Mouse (Mus musculus) limb, embryonic 15.5 days (tissue): ENCODE measurements around the gene Tspan31. TPM values are rescaled to one million over a fixed set of nuclear protein-coding genes. Genes with fewer than 3 reads are reported as not detected.
"Not testable (repeated sequence)": the region's sequence is repeated elsewhere in the genome, so short reads cannot be mapped to it uniquely, and the experiment has no call there.

Experiments
- ATAC-seq: fragments of 200-750 bp; cut with Nextera tagmentation; 2 replicates; pipeline ENCODE4 v1.8.0; 2017; ENCODE audit warnings: low read depth, moderate TSS enrichment; ENCODE audit not compliant: insufficient number of reproducible peaks, low FRiP score, low TSS enrichment
- H3K27ac ChIP-seq: fragments of 300-500 bp; sonication (generic); 2 replicates; pipeline ENCODE4 v1.5.1; 2015; ENCODE audit warnings: moderate library complexity, mild to moderate bottlenecking, inconsistent platforms
- H3K27me3 ChIP-seq: fragments of 300-500 bp; sonication (generic); 2 replicates; pipeline ENCODE4 v1.6.1; 2015; ENCODE audit warnings: inconsistent platforms
- H3K36me3 ChIP-seq: fragments of 300-500 bp; sonication (generic); 2 replicates; pipeline ENCODE4 v1.6.1; 2015; ENCODE audit warnings: inconsistent platforms
- H3K4me1 ChIP-seq: fragments of 300-500 bp; sonication (generic); 2 replicates; pipeline ENCODE4 v1.6.1; 2015; ENCODE audit warnings: inconsistent platforms
- H3K4me2 ChIP-seq: fragments of 300-500 bp; sonication (generic); 2 replicates; pipeline ENCODE4 v1.6.1; 2015; ENCODE audit warnings: mild to moderate bottlenecking, inconsistent platforms
- H3K4me3 ChIP-seq: fragments of 300-500 bp; sonication (generic); 2 replicates; pipeline ENCODE4 v1.5.1; 2015; ENCODE audit warnings: mild to moderate bottlenecking, inconsistent platforms
- H3K9ac ChIP-seq: fragments of 300-500 bp; sonication (generic); 2 replicates; pipeline ENCODE4 v1.6.1; 2015; ENCODE audit warnings: inconsistent platforms
- H3K9me3 ChIP-seq: fragments of 300-500 bp; sonication (generic); 2 replicates; pipeline ENCODE4 v1.6.1; 2016; ENCODE audit warnings: inconsistent platforms
- WGBS: fragments of 180-500 bp; shearing (Covaris S2); methylation state at CpG from one replicate; pipeline ENCODE4 v1.1.7; 2015; 5-methylcytosine and 5-hydroxymethylcytosine counted together
- polyA plus RNA-seq: library from polyadenylated mRNA; unstranded; fragments of >200 nt; fragmentation: Nextera tagmentation; extraction: Ambion mirVana; gene quantifications from 2 replicates; pipeline ENCODE4 v1.2.1, GENCODE M21; 2015

Gene Tspan31
- polyA plus RNA-seq, 1 experiment from 2014 or later = 161 TPM

DNA sequence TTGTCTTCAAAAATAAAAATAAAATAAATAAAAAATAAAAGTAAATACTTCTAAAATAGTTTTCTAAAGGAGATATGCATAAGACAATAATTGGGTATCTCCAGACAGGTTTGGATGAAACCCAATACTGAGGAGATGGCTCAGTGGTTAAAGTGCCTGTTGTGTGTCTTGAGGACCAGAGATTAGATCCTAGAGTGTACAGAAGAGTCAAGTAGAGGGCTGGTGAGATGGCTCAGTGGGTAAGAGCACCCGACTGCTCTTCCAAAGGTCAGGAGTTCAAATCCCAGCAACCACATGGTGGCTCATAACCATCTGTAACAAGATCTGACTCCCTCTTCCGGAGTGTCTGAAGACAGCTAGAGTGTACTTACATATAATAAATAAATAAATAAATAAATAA lies 2.9 kb upstream of the Tspan31 start:
- not testable (repeated sequence) for H3K4me2 ChIP-seq, H3K27ac ChIP-seq, ATAC-seq, H3K9ac ChIP-seq, H3K4me3 ChIP-seq, H3K9me3 ChIP-seq, H3K36me3 ChIP-seq
- Histone ChIP-seq H3K4me1 (peaks cover 26% of the 10 kb centered on the region), H3K27me3 (peaks cover 33% of the 10 kb centered on the region)
- 79% methylated on average over 2 of the region's 2 CpGs for WGBS

DNA sequence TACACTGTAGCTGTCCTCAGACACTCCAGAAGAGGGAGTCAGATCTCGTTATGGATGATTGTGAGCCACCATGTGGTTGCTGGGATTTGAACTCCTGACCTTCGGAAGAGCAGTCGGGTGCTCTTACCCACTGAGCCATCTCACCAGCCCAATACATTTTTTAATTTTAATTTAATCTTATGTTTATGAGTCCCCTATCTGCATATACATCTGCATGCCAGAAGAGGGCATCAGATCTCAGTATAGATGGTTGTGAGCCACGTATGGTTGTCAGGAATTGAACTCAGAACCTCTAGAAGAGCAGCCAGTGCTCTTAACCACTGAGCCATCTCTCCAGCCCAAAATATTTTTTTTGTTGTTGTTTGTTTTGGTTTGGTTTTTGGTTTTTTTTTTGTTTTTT lies 2.2 kb upstream of the Tspan31 start:
- not testable (repeated sequence) for H3K4me3 ChIP-seq, ATAC-seq, H3K27ac ChIP-seq, H3K9ac ChIP-seq, H3K9me3 ChIP-seq, H3K4me2 ChIP-seq
- Histone ChIP-seq H3K36me3 (peaks cover 13% of the 10 kb centered on the region), H3K27me3 (peaks cover 26% of the 10 kb centered on the region), H3K4me1 (peaks cover 26% of the 10 kb centered on the region)
- 90% methylated on average over 4 of the region's 4 CpGs for WGBS

DNA sequence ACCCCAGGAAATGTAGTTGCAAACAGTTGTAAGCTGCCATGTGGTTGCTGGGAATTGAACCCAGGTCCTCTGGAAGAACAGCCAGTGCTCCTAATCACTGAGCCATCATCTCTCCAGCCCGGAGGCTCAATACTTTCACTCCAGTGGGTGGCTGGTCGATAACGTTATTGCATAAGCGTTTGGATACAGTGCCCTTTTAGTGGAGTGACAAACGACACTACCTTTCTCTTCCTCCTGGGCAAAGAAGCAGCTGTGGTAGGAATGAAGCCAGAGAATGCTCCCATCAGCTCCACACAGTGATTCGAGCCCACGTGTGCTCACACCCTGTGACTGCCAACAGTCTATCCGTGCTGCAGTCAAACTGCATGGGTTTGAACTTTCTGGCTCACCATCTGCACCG lies 1.1 kb upstream of the Tspan31 start:
- no peak for ATAC-seq
- peak overlapping the region; percentile 54 for H3K9ac ChIP-seq
- H3K27me3 ChIP-seq = peaks cover 16% of the 10 kb centered on the region
- H3K36me3 ChIP-seq = peaks cover 24% of the 10 kb centered on the region
- no peaks in the 10 kb centered on the region for H3K9me3 ChIP-seq
- H3K4me2 ChIP-seq = peak overlapping the region; percentile 74
- H3K4me1 ChIP-seq = peaks cover 26% of the 10 kb centered on the region
- peak overlapping the region; percentile 68 for H3K4me3 ChIP-seq
- 73% methylated on average over 9 of the region's 9 CpGs for WGBS
- H3K27ac ChIP-seq = no peak overlapping the region

DNA sequence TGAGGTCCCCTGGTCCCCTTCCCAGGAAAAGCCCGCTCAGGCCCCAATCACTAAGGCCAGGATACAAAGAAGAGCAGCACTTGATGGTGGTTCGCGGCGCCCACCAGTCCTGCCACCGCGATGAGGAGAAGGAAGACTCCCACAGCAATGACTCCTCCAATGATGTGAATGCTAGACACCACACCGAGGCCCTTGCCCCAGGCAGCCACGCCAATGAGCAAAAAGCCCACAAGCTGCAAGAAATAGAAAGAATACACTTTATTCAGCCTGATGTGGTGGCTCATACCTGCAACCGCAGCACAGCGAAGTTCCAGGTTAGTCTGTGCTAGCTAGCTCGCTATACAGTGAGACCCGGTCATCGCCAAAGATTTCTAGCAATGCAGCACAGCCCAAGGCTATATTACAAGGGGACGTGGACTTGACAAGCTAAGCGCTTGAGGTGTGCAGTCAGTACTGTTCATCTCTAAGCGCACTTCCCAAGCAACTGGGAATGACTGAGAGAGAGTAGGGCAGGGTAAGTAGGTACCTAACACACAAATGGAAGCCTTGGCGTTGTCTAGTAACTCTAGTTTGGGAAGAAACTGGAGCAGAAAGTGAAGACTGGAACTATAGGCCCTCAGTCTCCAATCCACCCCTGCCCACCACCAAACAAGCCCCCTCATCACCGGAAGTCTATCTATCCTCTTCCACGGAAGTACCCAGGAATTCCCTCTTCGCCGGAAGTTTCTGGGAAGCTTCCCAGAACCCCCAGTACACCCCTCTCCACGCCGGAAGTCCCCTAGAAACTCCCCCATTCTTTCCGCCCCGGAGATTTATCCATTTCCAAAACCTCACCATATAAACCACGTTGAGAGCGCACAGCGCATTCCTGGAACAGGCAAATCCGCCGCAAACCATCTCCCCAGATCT lies 529 bp downstream of the Tspan31 start:
- peak; percentile 66; the same call in 1 of the 2 replicates for ATAC-seq
- H3K27ac ChIP-seq = peak overlapping the region; percentile 95
- H3K4me2 ChIP-seq = peak overlapping the region; percentile 74
- H3K9me3 ChIP-seq = no peaks in the 10 kb centered on the region
- peaks cover 37% of the 10 kb centered on the region for H3K4me1 ChIP-seq
- H3K9ac ChIP-seq = peak overlapping the region; percentile 51
- WGBS = 7% methylated on average over 30 of the region's 30 CpGs
- peak overlapping the region; percentile 68 for H3K4me3 ChIP-seq
- H3K36me3 ChIP-seq = peaks cover 40% of the 10 kb centered on the region
- no peaks in the 10 kb centered on the region for H3K27me3 ChIP-seq

DNA sequence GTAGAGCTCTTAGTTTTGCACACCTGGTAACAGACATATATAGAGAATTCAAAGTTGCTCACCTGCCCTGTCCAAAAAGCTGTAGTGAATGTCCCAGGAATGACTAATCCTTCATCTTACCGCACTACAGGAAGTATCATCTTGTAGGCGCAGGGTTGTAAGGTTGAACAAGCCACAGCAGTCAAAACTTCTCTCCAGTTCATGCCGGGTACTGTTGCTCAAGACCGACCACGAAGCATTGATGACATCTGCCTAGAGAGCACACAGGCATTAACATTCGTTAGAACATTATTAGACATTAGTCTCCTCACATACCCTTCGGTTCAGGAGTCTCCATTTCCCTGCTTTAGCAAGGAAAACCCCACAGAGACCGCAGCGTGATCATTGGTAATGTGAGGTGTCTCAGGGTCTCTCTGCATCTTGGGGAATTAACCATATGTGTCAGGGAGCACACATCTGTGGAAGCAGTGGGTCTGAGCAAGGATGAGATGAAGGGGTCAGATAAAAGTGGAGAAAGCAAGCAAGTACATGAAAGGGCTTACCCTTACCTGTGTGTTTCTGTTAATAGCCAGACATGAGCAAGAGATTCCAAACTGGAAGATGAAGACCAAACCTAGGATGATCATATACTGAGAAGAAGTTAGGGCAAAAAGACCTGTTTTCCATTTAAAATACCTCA lies 1.6 kb downstream of the Tspan31 start:
- Histone ChIP-seq H3K27ac (peak overlapping the region; percentile 95), H3K9me3 (no peaks in the 10 kb centered on the region), H3K27me3 (no peaks in the 10 kb centered on the region), H3K9ac (peak overlapping the region; percentile 10; the same call in 1 of the 2 replicates), H3K36me3 (peaks cover 40% of the 10 kb centered on the region), H3K4me2 (peak overlapping the region; percentile 74), H3K4me3 (peak overlapping the region; percentile 68), H3K4me1 (peaks cover 39% of the 10 kb centered on the region)
- 71% methylated on average over 9 of the region's 9 CpGs for WGBS
- no peak for ATAC-seq

DNA sequence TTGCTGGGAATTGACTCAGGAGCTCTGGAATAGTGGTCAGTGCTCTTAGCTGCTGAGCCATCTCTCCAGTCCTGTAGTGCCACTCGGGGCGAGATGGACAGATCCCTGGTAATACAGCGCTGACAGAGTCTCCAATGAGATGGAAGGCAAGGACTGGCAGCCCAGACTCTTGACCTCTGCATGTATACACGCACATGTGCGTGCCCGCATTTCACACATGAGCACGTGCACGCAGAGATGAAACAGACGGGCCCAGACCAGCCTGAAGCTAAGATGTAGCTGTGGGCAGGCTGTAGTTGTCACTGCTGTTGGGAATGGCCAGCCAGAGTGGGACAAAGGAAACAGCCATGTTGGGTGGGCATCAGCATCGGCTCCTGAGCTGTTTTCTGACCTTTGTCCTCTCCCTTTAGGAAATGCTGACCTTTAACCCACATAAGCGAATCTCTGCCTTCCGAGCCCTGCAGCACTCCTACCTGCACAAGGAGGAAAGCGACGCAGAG lies 3.5 kb downstream of the Tspan31 start:
- H3K27me3 ChIP-seq = no peaks in the 10 kb centered on the region
- H3K36me3 ChIP-seq = peaks cover 40% of the 10 kb centered on the region
- H3K9ac ChIP-seq = no peak overlapping the region
- H3K9me3 ChIP-seq = no peaks in the 10 kb centered on the region
- no peak for ATAC-seq
- 93% methylated on average over 14 of the region's 14 CpGs for whole genome bisulfite sequencing
- H3K4me1 ChIP-seq = peaks cover 39% of the 10 kb centered on the region
- H3K4me2 ChIP-seq = no peak overlapping the region
- H3K4me3 ChIP-seq = no peak overlapping the region
- H3K27ac ChIP-seq = no peak overlapping the region

DNA sequence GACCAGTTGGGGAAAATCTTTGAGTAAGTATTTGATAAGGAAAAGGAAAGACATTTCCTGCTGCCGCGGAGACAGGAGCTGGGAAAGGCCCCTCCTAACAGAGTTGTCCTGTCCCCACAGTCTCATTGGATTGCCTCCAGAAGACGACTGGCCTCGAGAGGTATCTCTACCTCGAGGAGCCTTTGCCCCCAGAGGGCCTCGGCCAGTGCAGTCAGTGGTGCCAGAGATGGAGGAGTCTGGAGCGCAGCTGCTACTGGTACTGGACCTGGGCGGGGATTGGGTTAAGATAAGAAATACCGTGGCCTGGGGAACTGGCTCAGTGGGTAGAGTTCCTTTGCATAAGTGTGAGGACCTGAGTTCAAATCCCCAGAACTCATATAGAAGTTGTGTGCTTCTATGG lies 4.1 kb downstream of the Tspan31 start:
- peaks cover 4% of the 10 kb centered on the region; the same call in 1 of the 2 replicates for H3K27me3 ChIP-seq
- peaks cover 36% of the 10 kb centered on the region for H3K4me1 ChIP-seq
- no peak overlapping the region for H3K27ac ChIP-seq
- H3K9me3 ChIP-seq = no peaks in the 10 kb centered on the region
- 86% methylated on average over 9 of the region's 9 CpGs for WGBS
- no peak overlapping the region for H3K4me3 ChIP-seq
- H3K4me2 ChIP-seq = no peak overlapping the region
- H3K9ac ChIP-seq = no peak overlapping the region
- no peak for ATAC-seq
- H3K36me3 ChIP-seq = peaks cover 40% of the 10 kb centered on the region

DNA sequence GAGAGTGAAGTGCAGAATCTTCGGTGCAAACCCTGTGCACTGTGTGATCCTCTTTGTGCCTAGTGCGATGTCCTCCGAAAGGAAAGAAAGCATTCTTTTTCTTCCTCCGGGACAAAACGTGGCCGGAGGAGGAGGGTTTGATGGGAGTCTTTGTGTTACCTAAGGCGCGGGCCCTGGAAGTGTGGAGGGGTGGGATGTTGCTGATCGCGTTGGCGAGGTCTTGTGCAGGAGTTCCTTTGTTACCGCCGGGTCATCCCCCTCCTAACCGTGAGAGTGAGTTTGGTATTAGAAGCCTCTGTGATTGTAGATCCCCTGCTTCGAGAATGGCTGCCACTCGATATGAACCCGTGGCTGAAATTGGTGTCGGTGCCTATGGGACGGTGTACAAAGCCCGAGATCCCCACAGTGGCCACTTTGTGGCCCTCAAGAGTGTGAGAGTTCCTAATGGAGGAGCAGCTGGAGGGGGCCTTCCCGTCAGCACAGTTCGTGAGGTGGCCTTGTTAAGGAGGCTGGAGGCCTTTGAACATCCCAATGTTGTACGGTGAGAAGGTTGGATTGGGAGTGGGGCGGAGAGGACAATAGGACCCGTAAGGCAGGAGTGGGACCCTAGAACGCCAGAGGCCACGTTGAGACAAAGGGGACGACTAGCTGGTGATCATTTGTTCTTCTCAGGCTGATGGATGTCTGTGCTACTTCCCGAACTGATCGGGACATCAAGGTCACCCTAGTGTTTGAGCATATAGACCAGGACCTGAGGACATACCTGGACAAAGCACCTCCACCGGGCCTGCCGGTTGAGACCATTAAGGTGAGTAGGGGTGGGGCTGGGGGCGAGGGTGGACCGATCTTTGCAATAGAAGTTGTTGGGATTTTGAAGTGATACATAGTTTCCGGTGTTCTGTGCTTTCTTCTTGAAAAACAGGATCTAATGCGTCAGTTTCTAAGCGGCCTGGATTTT lies 5.9 kb downstream of the Tspan31 start:
- H3K36me3 ChIP-seq = peaks cover 40% of the 10 kb centered on the region
- peak overlapping the region; percentile 82 for H3K4me3 ChIP-seq
- H3K27ac ChIP-seq = peak overlapping the region; percentile 88
- ATAC-seq = no peak
- H3K9me3 ChIP-seq = no peaks in the 10 kb centered on the region
- peak overlapping the region; percentile 76 for H3K4me2 ChIP-seq
- 10% methylated on average over 37 of the region's 37 CpGs for WGBS
- H3K9ac ChIP-seq = peak overlapping the region; percentile 80
- H3K27me3 ChIP-seq = peaks cover 13% of the 10 kb centered on the region
- H3K4me1 ChIP-seq = peaks cover 38% of the 10 kb centered on the region

DNA sequence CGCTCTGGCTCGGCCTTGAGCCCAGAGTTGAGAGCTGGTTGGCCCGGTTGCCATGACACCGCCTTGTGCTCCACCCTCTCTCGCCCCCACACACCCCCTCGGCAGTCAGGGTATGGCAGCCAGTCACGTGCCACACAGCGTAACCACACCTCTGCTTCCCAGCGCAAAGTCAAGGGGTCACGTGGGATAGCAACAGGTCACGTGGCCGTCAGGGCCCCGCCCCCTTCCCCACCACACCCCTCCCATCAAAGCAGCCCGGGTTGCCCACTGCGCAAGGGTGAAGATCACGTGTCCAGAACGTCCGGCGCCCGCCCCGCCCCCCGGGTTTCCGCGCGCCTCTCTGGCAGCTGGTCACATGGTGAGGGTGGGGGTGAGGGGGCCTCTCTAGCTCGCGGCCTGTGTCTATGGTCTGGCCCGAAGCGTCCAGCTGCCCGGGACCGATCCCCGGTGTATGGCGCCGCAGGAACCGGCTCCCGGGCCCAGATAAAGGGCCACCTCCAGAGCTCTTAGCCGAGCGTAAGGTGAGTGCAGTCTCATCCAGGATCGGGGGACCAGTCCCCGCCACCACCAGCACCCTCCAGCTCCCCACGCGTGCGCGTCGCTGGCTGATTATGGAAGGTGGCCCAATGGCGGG lies 6.7 kb downstream of the Tspan31 start, which contains the start of gene Cdk4:
TSS of gene Cdk4 (plus strand) at position 296 of the 634 bp plus-strand sequence.
- Histone ChIP-seq H3K27ac (peak within 1 kb of the TSS; percentile 88), H3K36me3 (peaks cover 38% of the 10 kb centered on the region), H3K9me3 (no peaks in the 10 kb centered on the region), H3K4me1 (peaks cover 38% of the 10 kb centered on the region), H3K4me3 (peak within 1 kb of the TSS; percentile 82), H3K9ac (peak within 1 kb of the TSS; percentile 80), H3K27me3 (peaks cover 13% of the 10 kb centered on the region), H3K4me2 (peak within 1 kb of the TSS; percentile 76)
- ATAC-seq = peak; percentile 93
- WGBS = under 1% methylated on average over 46 of the region's 46 CpGs

DNA sequence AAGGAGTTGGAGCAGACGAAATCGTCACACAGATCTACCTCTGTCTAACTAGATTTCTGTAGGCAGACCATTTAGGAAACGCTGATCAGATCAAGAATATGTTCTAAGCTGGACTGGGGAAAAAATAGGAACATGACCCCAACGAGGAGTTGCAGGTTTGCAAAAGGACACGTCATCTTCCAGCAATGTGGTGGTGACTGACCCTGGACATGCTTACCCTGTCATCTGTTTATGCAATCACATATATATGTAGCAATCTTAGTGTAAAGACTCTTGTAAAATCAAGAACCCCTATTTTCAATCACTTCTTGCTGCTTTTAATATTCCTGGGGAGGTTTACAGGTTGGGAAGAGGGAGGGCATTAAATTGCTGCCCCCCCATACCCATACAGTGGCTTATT lies 7.6 kb downstream of the Tspan31 start:
- no peak overlapping the region for H3K4me3 ChIP-seq
- H3K4me2 ChIP-seq = no peak overlapping the region
- peaks cover 13% of the 10 kb centered on the region for H3K27me3 ChIP-seq
- no peak overlapping the region for H3K9ac ChIP-seq
- H3K9me3 ChIP-seq = no peaks in the 10 kb centered on the region
- H3K27ac ChIP-seq = no peak overlapping the region
- ATAC-seq = no peak
- H3K4me1 ChIP-seq = peaks cover 37% of the 10 kb centered on the region
- peaks cover 31% of the 10 kb centered on the region for H3K36me3 ChIP-seq
- WGBS = 70% methylated on average over 5 of the region's 5 CpGs

DNA sequence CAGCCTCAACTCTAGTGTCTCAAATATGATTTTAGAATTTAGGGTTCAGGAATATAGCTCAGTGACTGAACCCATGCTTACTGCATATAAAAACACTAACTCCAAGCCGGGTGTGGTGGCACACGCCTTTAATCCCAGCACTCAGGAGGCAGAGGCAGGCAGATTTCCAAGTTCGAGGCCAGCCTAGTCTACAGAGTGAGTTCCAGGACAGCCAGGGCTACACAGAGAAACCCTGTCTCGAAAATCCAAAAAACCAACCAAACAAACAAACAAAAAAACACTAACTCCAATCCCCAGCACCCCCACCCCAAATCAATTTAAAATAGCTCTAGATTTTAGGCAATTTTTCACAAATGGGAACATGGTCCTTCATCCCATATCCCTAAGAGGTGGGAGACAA lies 8.0 kb downstream of the Tspan31 start:
- Histone ChIP-seq H3K27me3 (peaks cover 16% of the 10 kb centered on the region), H3K4me1 (peaks cover 37% of the 10 kb centered on the region), H3K36me3 (peaks cover 31% of the 10 kb centered on the region)
- H3K9ac ChIP-seq, H3K27ac ChIP-seq, H3K4me3 ChIP-seq, H3K9me3 ChIP-seq, ATAC-seq, H3K4me2 ChIP-seq: not testable (repeated sequence)
- 81% methylated on average over 4 of the region's 4 CpGs for WGBS
